In genomic region chr7:103813152-103813551, GRCm38 (mm10) we compare ENCODE assay signal across 30 mouse cellular contexts. TPM values are rescaled to one million over a fixed set of nuclear protein-coding genes. Genes with fewer than 3 reads are reported as not detected.
A peak's percentile ranks its signal among the peaks of the same experiment; 100 is the strongest.
ATAC-seq lines count a peak whose summit lies in the region.
"Not testable (repeated sequence)": the region's sequence is repeated elsewhere in the genome, so short reads cannot be mapped to it uniquely, and the experiment has no call there.
"Had no signal": no experiment of that assay in that cellular context is flagged by ENCODE, and none has a peak within 500 bp of the region (broad histone marks: within the 10 kb centered on the region; RNA-seq: fewer than 3 reads in every experiment).

No protein-coding gene starts in this region.

- H3K9ac ChIP-seq in liver, embryonic 12.5 days; liver, embryonic 15.5 days; lung, embryonic 15.5 days; stomach, embryonic 15.5 days: not testable (repeated sequence)

- ATAC-seq in granulocyte monocyte progenitor cell, adult 5-6 weeks (replicated peaks; ENCODE audit: poor library complexity, severe bottlenecking): peak; percentile 90
- ATAC-seq in liver, embryonic 12.5 days: not testable (repeated sequence)
- ATAC-seq in liver, embryonic 15.5 days (ENCODE audit: insufficient read depth): peak; percentile 5
- peak; percentile 39; the same call in 1 of the 2 replicates for ATAC-seq in lung, embryonic 15.5 days (ENCODE audit: borderline replicate concordance, extremely low read depth, low FRiP score, low TSS enrichment)
- peak; percentile 32 for ATAC-seq in megakaryocyte progenitor cell, adult 5-6 weeks (replicated peaks; ENCODE audit: poor library complexity)
- peak; percentile 19; the same call in 1 of the 2 replicates for ATAC-seq in stomach, embryonic 15.5 days (ENCODE audit: insufficient read depth, low FRiP score, low read depth)

- peak overlapping the region; percentile 58 for H3K4me3 ChIP-seq in liver, embryonic 12.5 days
- H3K4me3 ChIP-seq in liver, embryonic 15.5 days (replicated peaks): peak overlapping the region; percentile 58; the same call in 1 of the 2 replicates
- not testable (repeated sequence) for H3K4me3 ChIP-seq in lung, embryonic 15.5 days; stomach, embryonic 15.5 days (replicated peaks)

- not testable (repeated sequence) for H3K27ac ChIP-seq in liver, embryonic 12.5 days; lung, embryonic 15.5 days; stomach, embryonic 15.5 days
- H3K27ac ChIP-seq in liver, embryonic 15.5 days (replicated peaks): peak overlapping the region; percentile 96; the same call in 1 of the 2 replicates

- H3K4me1 ChIP-seq in liver, embryonic 12.5 days: peaks cover 40% of the 10 kb centered on the region
- peaks cover 19% of the 10 kb centered on the region for H3K4me1 ChIP-seq in liver, embryonic 15.5 days (replicated peaks)
- not testable (repeated sequence) for H3K4me1 ChIP-seq in lung, embryonic 15.5 days; stomach, embryonic 15.5 days

- H3K36me3 ChIP-seq in liver, embryonic 12.5 days; liver, embryonic 15.5 days (replicated peaks); lung, embryonic 15.5 days; stomach, embryonic 15.5 days: not testable (repeated sequence)

- no CpG with 5 or more reads among the region's 3 CpGs for WGBS in liver, embryonic 12.5 days (ENCODE audit: insufficient replicate concordance)
- no CpG with 5 or more reads among the region's 3 CpGs for WGBS in liver, embryonic 15.5 days (ENCODE audit: insufficient replicate concordance)
- no CpG with 5 or more reads among the region's 3 CpGs for WGBS in lung, embryonic 15.5 days
- WGBS in stomach, embryonic 15.5 days: no CpG with 5 or more reads among the region's 3 CpGs

- H3K9me3 ChIP-seq in liver, embryonic 12.5 days (replicated peaks); liver, embryonic 15.5 days (replicated peaks); lung, embryonic 15.5 days; stomach, embryonic 15.5 days: not testable (repeated sequence)

- H3K27me3 ChIP-seq in liver, embryonic 12.5 days (replicated peaks); liver, embryonic 15.5 days; lung, embryonic 15.5 days; stomach, embryonic 15.5 days (replicated peaks): not testable (repeated sequence)

- not testable (repeated sequence) for H3K4me2 ChIP-seq in liver, embryonic 12.5 days; liver, embryonic 15.5 days; lung, embryonic 15.5 days; stomach, embryonic 15.5 days

RNA-seq across cellular contexts. Expression of gene Hbb-bt, which starts 0.6 kb away (rescaled TPM):
- total RNA-seq in granulocyte monocyte progenitor cell, adult 5-6 weeks (2014; fragmentation: Nextera tagmentation): not detected in 2 replicates
- total RNA-seq in granulocyte monocyte progenitor cell, adult 5-6 weeks (2017): not detected in 2 replicates
- 37,996 and 38,837 TPM in 2 replicates for polyA plus RNA-seq in liver, embryonic 12.5 days (2016; fragmentation: Nextera tagmentation; extraction: Ambion mirVana)
- polyA plus RNA-seq in liver, embryonic 15.5 days (2015; fragmentation: Nextera tagmentation; extraction: Ambion mirVana): 48,050 and 52,773 TPM in 2 replicates
- polyA plus RNA-seq in lung, embryonic 15.5 days (2015; fragmentation: Nextera tagmentation; extraction: Ambion mirVana): 4,716 and 5,311 TPM in 2 replicates
- 16.9 and 36.5 TPM in 2 replicates for total RNA-seq in megakaryocyte progenitor cell, adult 5-6 weeks (2015)
- 0.71 and 3.5 TPM in 2 replicates for total RNA-seq in megakaryocyte progenitor cell, adult 5-6 weeks (2017)
- 3,099 and 5,430 TPM in 2 replicates for polyA plus RNA-seq in stomach, embryonic 15.5 days (2015; fragmentation: Nextera tagmentation; extraction: Ambion mirVana)
- polyA plus RNA-seq: C2C12 had no signal

RNA-seq across cellular contexts. Expression of gene Hbb-bs, which starts 14.7 kb away (rescaled TPM):
- total RNA-seq in granulocyte monocyte progenitor cell, adult 5-6 weeks (2014; fragmentation: Nextera tagmentation): not detected in 2 replicates
- 1.6 and 5.2 TPM in 2 replicates for total RNA-seq in granulocyte monocyte progenitor cell, adult 5-6 weeks (2017)
- 70,723 and 73,152 TPM in 2 replicates for polyA plus RNA-seq in liver, embryonic 12.5 days (2016; fragmentation: Nextera tagmentation; extraction: Ambion mirVana)
- polyA plus RNA-seq in liver, embryonic 15.5 days (2015; fragmentation: Nextera tagmentation; extraction: Ambion mirVana): 116,188 and 122,775 TPM in 2 replicates
- 14,530 and 15,290 TPM in 2 replicates for polyA plus RNA-seq in lung, embryonic 15.5 days (2015; fragmentation: Nextera tagmentation; extraction: Ambion mirVana)
- 25.1 and 66.9 TPM in 2 replicates for total RNA-seq in megakaryocyte progenitor cell, adult 5-6 weeks (2015)
- total RNA-seq in megakaryocyte progenitor cell, adult 5-6 weeks (2017): 7.5 and 24.0 TPM in 2 replicates
- 8,336 and 14,080 TPM in 2 replicates for polyA plus RNA-seq in stomach, embryonic 15.5 days (2015; fragmentation: Nextera tagmentation; extraction: Ambion mirVana)
- polyA plus RNA-seq: C2C12 had no signal

RNA-seq across cellular contexts. Expression of gene Olfr67, which starts 21.5 kb away (rescaled TPM):
- not detected in 2 replicates for total RNA-seq in granulocyte monocyte progenitor cell, adult 5-6 weeks (2014; fragmentation: Nextera tagmentation)
- total RNA-seq in granulocyte monocyte progenitor cell, adult 5-6 weeks (2017): not detected in 2 replicates
- polyA plus RNA-seq in liver, embryonic 12.5 days (2016; fragmentation: Nextera tagmentation; extraction: Ambion mirVana): not detected in 2 replicates
- not detected in 2 replicates for polyA plus RNA-seq in liver, embryonic 15.5 days (2015; fragmentation: Nextera tagmentation; extraction: Ambion mirVana)
- polyA plus RNA-seq in lung, embryonic 15.5 days (2015; fragmentation: Nextera tagmentation; extraction: Ambion mirVana): not detected in 2 replicates
- not detected in 2 replicates for total RNA-seq in megakaryocyte progenitor cell, adult 5-6 weeks (2015)
- not detected in 2 replicates for total RNA-seq in megakaryocyte progenitor cell, adult 5-6 weeks (2017)
- not detected in 2 replicates for polyA plus RNA-seq in stomach, embryonic 15.5 days (2015; fragmentation: Nextera tagmentation; extraction: Ambion mirVana)
- total RNA-seq: adrenal gland, adult 2 months; adrenal gland, postnatal 14 days; adrenal gland, postnatal 4 days; gastrocnemius, adult 18-20 months; gastrocnemius, postnatal 10 days; gastrocnemius, postnatal 36 days; heart, adult 8-10 months; heart, postnatal 10 days; heart, postnatal 36 days; MEL had no signal
- polyA plus RNA-seq: adrenal gland, adult 2 months; C2C12; CD4-positive, CD25-positive, alpha-beta regulatory T cell, adult 4 months; cerebellum, adult 2 months; cortical plate, adult 2 months; embryonic facial prominence, embryonic 10.5 days; embryonic facial prominence, embryonic 13.5 days; forebrain, embryonic 10.5 days; forebrain, embryonic 13.5 days; forebrain, embryonic 16.5 days; heart, embryonic 11.5 days; heart, embryonic 15.5 days; hindbrain, embryonic 10.5 days; hindbrain, embryonic 13.5 days; hindbrain, embryonic 16.5 days had no signal

RNA-seq across cellular contexts. Expression of gene Hbb-bh2, which starts 27.2 kb away (rescaled TPM):
- not detected in 2 replicates for total RNA-seq in granulocyte monocyte progenitor cell, adult 5-6 weeks (2014; fragmentation: Nextera tagmentation)
- not detected in 2 replicates for total RNA-seq in granulocyte monocyte progenitor cell, adult 5-6 weeks (2017)
- 0.72 and 1.2 TPM in 2 replicates for polyA plus RNA-seq in liver, embryonic 12.5 days (2016; fragmentation: Nextera tagmentation; extraction: Ambion mirVana)
- not detected in 2 replicates for polyA plus RNA-seq in liver, embryonic 15.5 days (2015; fragmentation: Nextera tagmentation; extraction: Ambion mirVana)
- polyA plus RNA-seq in lung, embryonic 15.5 days (2015; fragmentation: Nextera tagmentation; extraction: Ambion mirVana): not detected in 2 replicates
- not detected in 2 replicates for total RNA-seq in megakaryocyte progenitor cell, adult 5-6 weeks (2015)
- not detected in 2 replicates for total RNA-seq in megakaryocyte progenitor cell, adult 5-6 weeks (2017)
- not detected in 2 replicates for polyA plus RNA-seq in stomach, embryonic 15.5 days (2015; fragmentation: Nextera tagmentation; extraction: Ambion mirVana)
- total RNA-seq: adrenal gland, adult 2 months; adrenal gland, postnatal 14 days; adrenal gland, postnatal 4 days; gastrocnemius, adult 18-20 months; gastrocnemius, postnatal 10 days; gastrocnemius, postnatal 36 days; heart, adult 8-10 months; heart, postnatal 10 days; heart, postnatal 36 days; MEL had no signal
- polyA plus RNA-seq: adrenal gland, adult 2 months; C2C12; CD4-positive, CD25-positive, alpha-beta regulatory T cell, adult 4 months; cerebellum, adult 2 months; cortical plate, adult 2 months; embryonic facial prominence, embryonic 13.5 days; forebrain, embryonic 13.5 days; forebrain, embryonic 16.5 days; heart, embryonic 15.5 days; hindbrain, embryonic 10.5 days; hindbrain, embryonic 13.5 days; hindbrain, embryonic 16.5 days had no signal

RNA-seq across cellular contexts. Expression of gene Hbb-bh1, which starts 29.8 kb away (rescaled TPM):
- not detected in 2 replicates for total RNA-seq in granulocyte monocyte progenitor cell, adult 5-6 weeks (2014; fragmentation: Nextera tagmentation)
- total RNA-seq in granulocyte monocyte progenitor cell, adult 5-6 weeks (2017): not detected in 2 replicates
- 1,392 and 1,481 TPM in 2 replicates for polyA plus RNA-seq in liver, embryonic 12.5 days (2016; fragmentation: Nextera tagmentation; extraction: Ambion mirVana)
- polyA plus RNA-seq in liver, embryonic 15.5 days (2015; fragmentation: Nextera tagmentation; extraction: Ambion mirVana): 44.8 and 64.6 TPM in 2 replicates
- polyA plus RNA-seq in lung, embryonic 15.5 days (2015; fragmentation: Nextera tagmentation; extraction: Ambion mirVana): 8.2 and 12.5 TPM in 2 replicates
- not detected in 2 replicates for total RNA-seq in megakaryocyte progenitor cell, adult 5-6 weeks (2015)
- total RNA-seq in megakaryocyte progenitor cell, adult 5-6 weeks (2017): not detected in 2 replicates
- 4.5 and 5.1 TPM in 2 replicates for polyA plus RNA-seq in stomach, embryonic 15.5 days (2015; fragmentation: Nextera tagmentation; extraction: Ambion mirVana)
- total RNA-seq: adrenal gland, adult 2 months; adrenal gland, postnatal 14 days; adrenal gland, postnatal 4 days; gastrocnemius, adult 18-20 months; gastrocnemius, postnatal 10 days; gastrocnemius, postnatal 36 days; heart, adult 8-10 months; heart, postnatal 10 days; heart, postnatal 36 days; MEL had no signal
- polyA plus RNA-seq: adrenal gland, adult 2 months; C2C12; CD4-positive, CD25-positive, alpha-beta regulatory T cell, adult 4 months; cortical plate, adult 2 months; forebrain, embryonic 16.5 days; hindbrain, embryonic 16.5 days had no signal
